Mouse (Mus musculus) CH12.LX (cell line): ENCODE measurements around the gene Srgap3.
A peak's percentile ranks its signal among the peaks of the same experiment; 100 is the strongest.

Experiments used
- CTCF ChIP-seq, 2 experiments: IDR thresholded peaks in 1 of 2; conservative IDR thresholded peaks in 1 of 2; 2 replicates each; pipeline ENCODE4 v1.5.1; 2011 to 2012; ENCODE audit warnings: low read depth in 2 of 2, low read length in 2 of 2, improper control_type of control experiment in 1 of 2, inconsistent platforms in 1 of 2, mild to moderate bottlenecking in 1 of 2, moderate library complexity in 1 of 2
- MAFK ChIP-seq: IDR thresholded peaks from 2 replicates; pipeline ENCODE4 v1.6.1; 2011; ENCODE audit warnings: low read length, improper control_type of control experiment; ENCODE audit not compliant: insufficient replicate concordance

DNA sequence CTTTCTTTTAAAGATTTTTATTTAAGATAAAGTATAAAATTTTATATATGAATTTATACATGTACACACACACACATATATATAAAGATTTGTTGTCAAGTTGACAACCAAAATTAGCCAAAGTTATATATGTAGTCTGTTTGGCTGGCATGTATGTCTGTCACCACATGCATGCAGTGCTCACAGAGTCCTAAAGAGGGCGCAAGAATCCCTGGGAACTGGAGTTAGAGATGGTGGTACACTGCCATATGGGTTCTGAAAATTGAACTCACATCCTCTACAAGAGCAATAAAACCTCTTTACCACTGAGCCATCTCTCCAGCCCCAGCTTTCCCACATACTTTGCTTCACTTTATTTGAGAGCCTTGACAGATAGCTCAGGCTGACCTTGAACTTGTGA lies 48.6 kb upstream of the Srgap3 start:
- TF ChIP-seq MAFK, result no peak
- TF ChIP-seq CTCF (conservative IDR thresholded peaks at IDR 0.05 in 1 of 2, IDR thresholded peaks at IDR 0.05 in 1 of 2; ENCODE audit: low read depth in 2 of 2, low read length in 2 of 2), result 0 out of 4 replicates have a peak, but pooled peaks of 1 of the 2 experiments have one; percentile 11
